11 mouse cellular contexts compared by ENCODE assay signal in genomic region chr5:3405102-3405501, GRCm38 (mm10).
A peak's percentile ranks its signal among the peaks of the same experiment; 100 is the strongest.
DNase-seq lines count a peak whose midpoint lies in the region; ATAC-seq lines count a peak whose summit lies in the region.
"Had no signal": no experiment of that assay in that cellular context is flagged by ENCODE, and none has a peak within 500 bp of the region (broad histone marks: within the 10 kb centered on the region; RNA-seq: fewer than 3 reads in every experiment).

No protein-coding gene starts in this region.

- no peak for ATAC-seq in midbrain, embryonic 14.5 days (ENCODE audit: low FRiP score, low TSS enrichment)
- ATAC-seq in midbrain, embryonic 16.5 days: no peak
- peak; percentile 61; the same call in 1 of the 2 replicates for ATAC-seq in neural tube, embryonic 14.5 days (ENCODE audit: low read depth)

- H3K4me1 ChIP-seq in midbrain, embryonic 14.5 days (ENCODE audit: control insufficient read depth, insufficient read depth, low read length): no peaks in the 10 kb centered on the region
- no peaks in the 10 kb centered on the region for H3K4me1 ChIP-seq in midbrain, embryonic 16.5 days (ENCODE audit: control insufficient read depth, insufficient read depth, low read length)
- no peaks in the 10 kb centered on the region; the same call in 1 of the 2 replicates for H3K4me1 ChIP-seq in neural tube, embryonic 14.5 days (ENCODE audit: control insufficient read depth, insufficient read depth, low read length)
- H3K4me1 ChIP-seq: lung, embryonic 15.5 days; stomach, embryonic 15.5 days had no signal

- H3K9ac ChIP-seq in midbrain, embryonic 14.5 days (replicated peaks; ENCODE audit: low read length): no peak overlapping the region
- H3K9ac ChIP-seq in midbrain, embryonic 16.5 days (ENCODE audit: low read depth, low read length): no peak overlapping the region
- no peak overlapping the region for H3K9ac ChIP-seq in neural tube, embryonic 14.5 days (replicated peaks; ENCODE audit: low read depth, low read length)
- H3K9ac ChIP-seq: lung, embryonic 15.5 days; stomach, embryonic 15.5 days had no signal

- no peaks in the 10 kb centered on the region for H3K27me3 ChIP-seq in midbrain, embryonic 14.5 days (ENCODE audit: control insufficient read depth, insufficient read depth, low read length)
- H3K27me3 ChIP-seq in midbrain, embryonic 16.5 days (ENCODE audit: control insufficient read depth, insufficient read depth, low read depth, low read length): no peaks in the 10 kb centered on the region
- no peaks in the 10 kb centered on the region for H3K27me3 ChIP-seq in neural tube, embryonic 14.5 days (ENCODE audit: control insufficient read depth, insufficient read depth, low read length)
- H3K27me3 ChIP-seq: lung, embryonic 15.5 days; stomach, embryonic 15.5 days had no signal

- WGBS in midbrain, embryonic 14.5 days: 47% methylated on average over 6 of the region's 6 CpGs
- WGBS in midbrain, embryonic 16.5 days: 28% methylated on average over 6 of the region's 6 CpGs
- 11% methylated on average over 6 of the region's 6 CpGs for WGBS in neural tube, embryonic 14.5 days

- no peaks in the 10 kb centered on the region for H3K9me3 ChIP-seq in midbrain, embryonic 14.5 days (ENCODE audit: control insufficient read depth, low read length)
- H3K9me3 ChIP-seq in midbrain, embryonic 16.5 days (replicated peaks; ENCODE audit: control insufficient read depth, low read length, poor library complexity, severe bottlenecking): no peaks in the 10 kb centered on the region
- H3K9me3 ChIP-seq in neural tube, embryonic 14.5 days (ENCODE audit: control insufficient read depth, low read length): no peaks in the 10 kb centered on the region
- H3K9me3 ChIP-seq: lung, embryonic 15.5 days; stomach, embryonic 15.5 days had no signal

- intact Hi-C loops in left cerebral cortex, postnatal 10 days (cut with DNase I): no loop called here

- no peak overlapping the region for H3K4me3 ChIP-seq in midbrain, embryonic 14.5 days (replicated peaks; ENCODE audit: low read depth, low read length)
- no peak overlapping the region for H3K4me3 ChIP-seq in midbrain, embryonic 16.5 days (ENCODE audit: low read depth, low read length)
- H3K4me3 ChIP-seq in neural tube, embryonic 14.5 days (ENCODE audit: low read depth, low read length): no peak overlapping the region
- H3K4me3 ChIP-seq: lung, embryonic 15.5 days; stomach, embryonic 15.5 days had no signal

- no peak overlapping the region for H3K4me2 ChIP-seq in midbrain, embryonic 14.5 days (ENCODE audit: low read length)
- no peak overlapping the region for H3K4me2 ChIP-seq in midbrain, embryonic 16.5 days (ENCODE audit: low read length)
- H3K4me2 ChIP-seq in neural tube, embryonic 14.5 days (ENCODE audit: low read depth, low read length): no peak overlapping the region
- H3K4me2 ChIP-seq: lung, embryonic 15.5 days; stomach, embryonic 15.5 days had no signal

- H3K27ac ChIP-seq in midbrain, embryonic 14.5 days (replicated peaks; ENCODE audit: low read depth, low read length): no peak overlapping the region
- H3K27ac ChIP-seq in midbrain, embryonic 16.5 days (ENCODE audit: low read length): no peak overlapping the region
- H3K27ac ChIP-seq in neural tube, embryonic 14.5 days (ENCODE audit: low read depth, low read length): no peak overlapping the region
- H3K27ac ChIP-seq: lung, embryonic 15.5 days; stomach, embryonic 15.5 days had no signal

- peak; percentile 19 for DNase-seq in embryo, embryonic 10.5 days (ENCODE audit: low spot score)
- no peak for DNase-seq in embryo, embryonic 9.5 days (ENCODE audit: extremely low spot score)
- peak; percentile 38 for DNase-seq in midbrain, embryonic 14.5 days
- peak; percentile 54 to 57 for DNase-seq in cerebellum, postnatal 36 days
- no peak for DNase-seq in left cerebral cortex, postnatal 10 days (ENCODE audit: extremely low spot score in 1 of 2, low spot score in 2 of 2)
- no peak for DNase-seq in thymus, postnatal 25 days
- DNase-seq: heart, adult 18-20 months had no signal

- H3K36me3 ChIP-seq in midbrain, embryonic 14.5 days (ENCODE audit: control insufficient read depth, insufficient read depth, low read length): no peaks in the 10 kb centered on the region
- no peaks in the 10 kb centered on the region for H3K36me3 ChIP-seq in midbrain, embryonic 16.5 days (ENCODE audit: control insufficient read depth, insufficient read depth, low read length)
- H3K36me3 ChIP-seq in neural tube, embryonic 14.5 days (ENCODE audit: control insufficient read depth, insufficient read depth, low read length): no peaks in the 10 kb centered on the region
- H3K36me3 ChIP-seq: lung, embryonic 15.5 days; stomach, embryonic 15.5 days had no signal

Comparison
In these comparisons a context has a peak if more than half of its experiments do, and no peak if none do; other contexts are left out.
1. DNase-seq: peak in embryo, embryonic 10.5 days (single experiment), midbrain, embryonic 14.5 days (single experiment) and cerebellum, postnatal 36 days (2 of 2); none in embryo, embryonic 9.5 days (single experiment), left cerebral cortex, postnatal 10 days (0 of 2) and thymus, postnatal 25 days (single experiment).